Mouse (Mus musculus) granulocyte monocyte progenitor cell, adult 5-6 weeks (primary cell): ENCODE measurements at regions not wholly inside any gene's neighbourhood (a gene's known extent, or its start where the extent isn't known, plus 50 kb on each side); places are given as distances from the start of the nearest gene placed in this dataset.
"Not testable (repeated sequence)": the region's sequence is repeated elsewhere in the genome, so short reads cannot be mapped to it uniquely, and the experiment has no call there.

Experiments used
- ATAC-seq: replicated peaks from 2 replicates; pipeline ENCODE4 v1.8.0; 2016; ENCODE audit warnings: mild to moderate bottlenecking, moderate TSS enrichment, inconsistent platforms; ENCODE audit not compliant: poor library complexity, severe bottlenecking

DNA sequence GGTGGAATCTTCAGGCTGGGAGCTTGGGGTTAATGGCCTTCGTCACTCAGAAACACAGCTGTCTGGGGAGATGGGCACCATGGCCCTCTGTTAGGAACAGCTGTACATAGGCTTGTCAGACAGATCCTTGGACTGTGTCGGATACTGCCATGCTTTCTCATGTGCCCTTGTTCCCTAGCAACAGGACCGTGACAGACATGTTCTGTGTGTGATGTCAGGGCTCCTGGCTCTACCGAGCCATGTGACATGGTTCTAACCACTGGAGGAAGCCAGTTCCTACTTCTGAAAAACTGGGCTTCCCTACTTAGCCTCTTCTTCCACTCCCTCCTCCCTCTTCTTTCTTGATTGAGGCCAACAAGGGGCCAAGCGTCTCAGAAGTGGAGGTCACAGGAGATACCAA is 232.7 kb downstream of the Prex1 start:
- ATAC-seq = peak; percentile 85

DNA sequence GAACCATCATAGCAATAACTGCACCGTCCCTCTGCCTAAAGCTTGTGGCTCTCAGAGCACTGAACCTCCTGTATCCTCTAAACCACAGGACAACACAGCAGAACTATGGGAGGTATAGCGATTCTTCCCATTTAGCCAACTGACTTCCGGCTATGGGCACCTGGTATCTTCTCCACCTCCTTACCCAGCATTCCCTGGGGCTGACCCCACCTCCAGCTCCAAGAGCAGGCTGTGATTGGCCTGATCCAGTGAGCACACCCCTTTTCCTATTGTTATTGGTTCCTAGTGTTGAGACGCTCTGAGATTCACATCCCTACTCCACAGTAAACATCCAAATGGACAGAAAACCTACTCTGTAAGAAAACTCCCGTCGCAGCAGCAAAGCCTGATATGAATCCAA is 236.7 kb downstream of the Prex1 start:
- ATAC-seq = no peak

DNA sequence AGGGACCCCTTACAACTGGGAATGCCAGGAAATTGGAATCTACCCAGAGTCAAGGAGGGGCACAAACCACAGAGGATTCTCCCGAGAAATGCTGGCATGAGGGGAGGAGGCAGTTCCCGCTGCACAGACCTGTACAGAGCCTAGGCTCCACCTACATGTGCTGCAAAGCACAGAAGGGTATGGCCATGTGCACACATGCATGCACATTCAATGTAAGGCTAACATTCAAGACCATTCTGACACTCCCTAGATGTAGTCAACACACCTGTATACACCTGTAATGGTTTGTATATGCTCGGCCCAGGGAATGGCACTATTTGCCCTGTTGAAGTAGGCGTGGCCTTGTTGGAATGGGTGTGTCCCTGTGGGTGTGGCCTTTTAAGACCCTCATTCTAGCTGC is 238.0 kb downstream of the Prex1 start:
- ATAC-seq = no peak

DNA sequence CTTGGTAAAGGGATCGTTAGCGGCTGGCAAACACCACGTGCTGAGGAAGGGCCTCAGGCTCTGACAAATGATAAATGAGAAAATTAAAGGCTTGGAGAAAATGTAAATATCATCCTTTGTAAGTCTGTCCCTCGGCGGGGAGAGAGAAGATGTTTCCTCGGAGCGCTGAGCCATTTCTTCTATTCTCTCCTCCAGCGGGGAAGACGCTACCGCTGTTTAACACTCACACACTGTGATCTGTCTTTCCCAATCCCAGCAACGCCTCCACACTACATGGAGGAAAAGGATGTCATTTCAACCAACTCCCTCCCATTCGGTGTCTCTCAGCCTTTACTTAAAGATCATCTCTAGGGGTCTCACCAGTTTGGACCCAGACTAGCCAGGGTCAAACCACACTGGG is 239.0 kb downstream of the Prex1 start:
- no peak for ATAC-seq

DNA sequence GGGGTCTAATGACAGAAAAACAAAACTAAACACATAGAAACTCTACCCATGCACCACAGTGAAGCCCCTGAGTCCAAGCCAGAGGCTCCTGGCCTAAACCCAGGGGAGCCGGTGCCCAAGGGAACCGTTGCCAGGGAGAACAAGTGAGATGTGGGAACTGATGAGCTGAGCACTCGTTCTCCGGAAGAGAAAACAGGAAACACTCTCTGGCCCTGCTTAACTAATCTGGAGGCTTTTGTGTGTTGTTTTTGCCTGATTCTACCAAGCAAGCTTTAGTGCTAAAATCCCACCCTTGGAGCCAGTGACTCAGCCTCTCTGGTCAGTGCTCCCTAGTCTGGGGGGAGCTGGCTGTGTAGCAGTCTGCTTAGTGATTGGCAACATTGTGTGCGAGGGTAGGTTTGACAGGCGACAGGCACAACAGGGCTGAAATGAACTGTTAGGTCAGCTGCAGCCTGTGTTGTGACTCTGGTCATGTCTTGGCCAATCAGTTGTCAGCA is 242.3 kb downstream of the Prex1 start:
- ATAC-seq = peak; percentile 54

DNA sequence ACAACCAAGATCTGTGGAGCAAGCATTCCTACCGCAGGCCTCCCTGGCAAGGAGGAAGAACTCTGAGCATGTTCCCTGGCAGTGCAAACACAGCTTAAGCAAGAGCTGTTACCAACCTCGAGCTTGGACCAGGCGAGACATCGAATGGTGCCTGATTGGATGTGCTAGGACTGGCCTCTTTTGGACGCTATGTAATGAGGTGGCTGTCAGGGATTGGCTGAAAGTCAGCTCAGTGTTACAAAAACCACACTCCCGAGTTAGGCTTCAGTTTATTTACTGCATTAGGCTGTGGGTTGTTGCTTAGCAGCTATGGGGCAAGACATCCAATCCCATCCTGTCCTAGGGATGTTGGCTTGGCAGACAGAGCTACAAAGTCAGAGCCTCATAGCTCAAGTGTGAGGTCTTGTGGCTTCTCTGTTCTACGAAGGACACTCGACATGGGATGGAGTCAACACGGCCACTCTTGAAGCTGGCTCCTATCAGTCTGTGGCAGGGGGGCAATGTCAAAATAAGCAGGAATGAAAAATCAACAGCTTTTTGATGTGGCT is 244.5 kb downstream of the Prex1 start:
- ATAC-seq = 0 out of 2 replicates have a peak, but pooled peaks have one; percentile 15

DNA sequence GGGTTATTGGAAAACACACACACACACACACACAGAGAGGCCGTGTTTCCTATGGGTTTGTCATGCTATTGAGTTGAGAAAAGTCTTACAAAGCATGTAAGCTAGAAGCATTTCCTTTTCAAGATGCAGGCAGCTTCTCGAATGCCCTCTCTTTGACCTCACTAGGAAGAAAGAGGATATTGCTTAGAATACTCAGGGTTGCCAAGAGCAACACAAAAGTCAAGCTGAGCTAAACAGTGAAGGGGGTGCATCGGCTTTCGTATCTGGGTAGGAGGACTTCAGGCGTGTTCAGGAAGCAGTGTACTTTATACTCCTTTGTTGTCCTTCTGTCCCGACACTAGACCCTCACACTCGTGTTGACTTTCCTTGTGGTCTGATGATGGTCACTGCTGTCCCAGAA is 246.5 kb downstream of the Prex1 start:
- no peak for ATAC-seq

DNA sequence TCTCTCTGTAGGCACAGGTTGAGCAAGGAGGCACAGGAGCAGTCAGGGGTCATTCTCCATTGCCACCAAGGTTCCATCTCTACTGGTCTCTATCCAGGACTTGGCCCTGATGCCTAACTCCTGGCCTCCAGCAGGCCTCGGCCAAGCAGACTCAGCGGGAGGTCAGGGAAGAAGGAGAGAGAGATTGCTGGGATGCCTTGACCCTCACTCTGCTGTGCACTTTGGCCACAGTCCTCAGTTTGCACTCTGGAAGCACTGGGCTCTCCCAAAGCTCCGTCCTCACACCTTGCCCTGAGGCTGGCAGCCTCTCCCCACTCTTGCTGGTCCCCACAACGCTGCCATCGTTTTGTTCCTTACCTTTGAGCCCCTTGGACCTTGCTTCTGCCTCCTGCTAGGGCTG is 248.1 kb downstream of the Prex1 start:
- no peak for ATAC-seq

DNA sequence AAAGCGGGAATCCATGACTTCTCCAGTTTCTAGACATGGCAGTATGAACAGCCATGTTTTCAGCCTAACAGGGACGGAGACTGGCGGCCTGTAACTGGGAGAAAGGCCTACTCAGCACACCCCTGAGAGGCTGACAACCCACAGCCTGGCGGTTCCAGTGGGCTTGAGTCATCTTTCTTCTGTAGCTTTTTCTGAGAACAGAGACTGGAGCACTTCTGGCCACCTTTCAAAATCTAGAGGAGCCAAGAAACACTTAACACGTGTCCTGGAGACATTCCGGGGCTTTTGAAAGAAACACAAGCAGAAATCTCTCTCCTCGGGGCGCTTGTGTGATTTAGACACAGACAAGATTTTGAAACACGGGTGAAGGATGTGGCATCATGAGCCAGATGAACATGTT is 250.1 kb downstream of the Prex1 start:
- no peak for ATAC-seq

DNA sequence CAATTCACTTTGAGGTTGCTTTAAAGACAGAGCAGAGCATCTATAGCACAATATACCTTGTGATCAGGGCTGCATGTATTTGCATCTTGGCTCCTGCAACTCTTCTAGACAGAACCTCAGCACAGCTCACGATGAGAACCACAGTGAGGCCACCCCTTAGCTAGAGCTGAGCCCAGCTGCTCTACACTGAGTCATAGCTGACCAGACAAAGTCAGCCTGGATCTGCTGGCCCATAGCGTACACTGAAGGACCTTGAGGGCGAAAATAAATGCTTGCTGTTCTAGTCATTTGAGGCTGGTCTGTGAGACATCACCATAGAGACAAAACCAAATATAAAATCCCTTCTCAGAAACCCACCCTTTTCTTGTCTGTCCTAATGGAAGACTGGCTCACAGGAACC is 251.7 kb downstream of the Prex1 start:
- ATAC-seq = no peak

DNA sequence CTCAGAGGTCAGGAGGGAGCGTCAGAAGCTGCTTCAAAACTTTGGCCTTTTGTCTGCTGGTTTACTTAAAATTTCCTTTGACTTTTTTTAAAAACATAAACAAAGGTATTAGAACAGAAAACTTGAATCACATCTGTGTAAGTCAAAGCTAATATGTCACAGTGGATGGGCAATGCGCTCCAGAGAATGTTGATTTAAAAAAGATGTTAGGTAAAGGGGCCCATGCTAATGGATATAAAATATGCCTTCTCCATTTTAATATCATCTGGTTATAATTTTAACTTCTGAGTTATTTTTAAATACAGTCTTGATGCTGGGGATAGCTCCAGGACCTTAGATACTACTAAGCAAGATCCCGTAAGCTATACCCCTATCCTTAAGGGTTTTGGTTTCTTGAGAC is 252.5 kb downstream of the Prex1 start:
- ATAC-seq = no peak

DNA sequence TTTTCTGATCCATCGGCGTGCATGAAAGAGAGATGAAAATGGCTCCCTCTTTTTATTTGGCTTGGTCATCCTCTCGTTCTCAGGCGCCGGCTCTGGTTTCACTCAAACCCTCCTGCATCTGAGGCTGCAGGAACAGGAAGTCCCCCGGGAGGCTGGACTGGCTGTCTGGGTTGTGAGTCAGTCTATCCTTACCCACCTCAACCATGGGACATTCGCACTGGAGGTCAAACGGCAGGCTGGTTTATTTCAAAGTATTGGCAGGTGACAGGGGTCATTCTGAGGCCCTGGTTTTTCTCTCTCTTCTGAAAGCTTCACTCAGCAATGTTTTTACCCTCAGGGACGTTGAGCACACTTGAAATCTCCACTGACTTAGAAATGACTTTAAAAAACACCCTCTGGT is 253.7 kb downstream of the Prex1 start:
- peak; percentile 73 for ATAC-seq

DNA sequence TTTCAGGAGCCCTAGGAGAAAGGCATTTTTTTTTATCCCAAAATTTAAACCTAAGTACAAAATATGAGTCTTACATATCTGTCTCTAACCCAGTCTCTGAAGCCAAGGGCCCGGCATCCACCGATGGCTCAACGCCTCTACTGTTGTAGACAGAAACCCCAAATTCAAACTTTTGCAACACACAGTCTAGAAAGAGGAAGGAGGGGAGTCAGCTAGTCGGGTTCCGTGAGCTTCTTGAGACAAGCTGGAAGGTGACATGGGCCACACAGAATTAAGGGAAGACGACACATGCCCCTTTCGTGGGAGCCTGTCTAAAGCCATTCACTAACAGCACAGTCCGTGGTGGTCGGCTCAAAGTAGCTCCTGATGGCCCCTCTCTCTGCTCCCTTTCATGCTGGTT is 254.7 kb downstream of the Prex1 start:
- ATAC-seq = peak; percentile 85

DNA sequence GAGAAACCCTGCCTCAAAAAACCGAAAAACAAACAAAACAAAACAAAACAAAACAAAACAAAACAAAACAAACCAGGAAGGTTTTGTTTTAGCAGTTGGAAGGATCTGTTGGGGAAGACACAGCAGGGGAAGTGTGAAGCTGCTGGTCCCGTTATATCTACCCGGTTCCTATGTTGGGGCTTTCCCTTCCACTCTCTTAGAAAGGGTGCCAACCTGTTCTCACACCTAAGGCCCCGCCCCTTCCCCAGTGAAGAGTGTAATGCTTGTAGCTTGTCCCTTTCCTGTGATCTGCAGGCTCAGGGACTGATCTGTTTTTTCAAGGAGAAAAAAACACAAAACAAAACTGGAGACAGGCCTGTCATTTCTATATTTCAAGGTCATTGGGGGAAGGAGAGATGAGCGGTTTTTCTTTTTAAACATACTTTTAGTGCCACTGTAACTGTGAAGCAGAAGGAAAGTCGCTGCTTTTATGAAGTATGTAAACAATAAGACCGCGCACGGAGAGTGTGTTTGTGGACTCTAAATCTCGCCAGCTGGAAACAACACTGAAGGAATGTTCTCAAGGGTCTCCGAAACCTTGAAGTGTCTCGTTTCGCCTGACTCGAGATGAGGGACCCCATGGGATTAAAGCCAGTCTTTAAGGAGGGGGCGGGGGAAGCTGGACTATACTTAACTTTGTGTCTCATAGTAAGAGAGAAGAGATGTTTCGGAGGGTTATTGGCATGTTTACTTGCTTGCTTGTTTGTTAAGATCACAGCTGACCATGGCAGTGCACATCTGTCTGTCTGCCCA is 256.1 kb downstream of the Prex1 start:
- no peak for ATAC-seq

DNA sequence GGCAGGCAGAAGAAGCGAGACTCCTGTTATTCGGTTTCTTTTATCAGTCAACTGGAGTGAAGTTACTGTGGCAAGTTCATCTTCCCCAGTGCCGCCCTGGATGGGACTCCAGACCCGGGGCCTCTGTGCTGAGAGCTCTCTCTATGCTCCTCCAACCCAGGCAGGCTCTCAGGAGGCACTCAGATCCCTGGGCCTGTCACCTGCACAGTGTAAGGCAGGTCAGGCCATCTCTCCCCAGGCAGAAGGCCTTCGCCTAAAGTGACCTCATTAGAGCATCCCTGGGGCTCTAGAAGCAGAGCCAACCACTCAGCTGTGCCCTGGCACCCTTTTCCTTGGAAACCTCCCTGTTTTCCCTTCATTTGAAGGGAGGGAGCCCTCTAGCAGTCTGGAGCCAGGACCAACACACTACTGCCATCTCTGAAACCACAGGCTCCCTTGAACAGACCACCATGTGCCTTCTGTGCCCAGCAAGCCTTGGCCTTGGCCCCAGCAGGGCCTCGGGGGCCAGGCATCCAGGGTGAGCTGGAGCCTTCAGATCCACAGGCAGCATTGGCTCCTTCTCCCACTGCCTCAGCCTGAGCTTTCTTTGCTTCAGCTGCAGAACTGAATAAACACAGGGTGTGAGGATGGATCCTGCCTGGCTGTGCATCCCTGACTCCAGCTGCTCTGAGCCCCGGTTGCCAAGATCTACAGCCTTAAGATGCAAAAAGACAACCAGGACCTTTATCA is 259.3 kb downstream of the Prex1 start:
- not testable (repeated sequence) for ATAC-seq

DNA sequence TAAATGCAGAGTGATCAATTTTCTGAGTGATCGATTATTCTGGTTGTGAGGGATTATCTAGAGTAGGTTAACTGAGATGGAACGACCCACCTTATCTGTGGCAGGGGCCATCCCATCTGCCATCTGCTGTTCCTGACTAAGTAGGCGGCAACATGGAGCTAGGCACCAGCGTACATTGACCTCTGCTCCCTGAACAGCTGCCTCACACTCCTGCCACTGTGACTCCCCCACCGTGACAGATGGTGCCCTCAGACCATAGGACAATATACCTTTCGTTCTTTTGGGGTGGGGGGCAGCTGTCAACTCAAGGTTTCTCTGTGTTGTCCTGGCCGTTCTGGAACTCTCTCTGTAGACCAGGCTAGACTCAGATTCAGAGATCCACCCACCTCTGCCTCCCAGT is 262.7 kb downstream of the Prex1 start:
- no peak for ATAC-seq

DNA sequence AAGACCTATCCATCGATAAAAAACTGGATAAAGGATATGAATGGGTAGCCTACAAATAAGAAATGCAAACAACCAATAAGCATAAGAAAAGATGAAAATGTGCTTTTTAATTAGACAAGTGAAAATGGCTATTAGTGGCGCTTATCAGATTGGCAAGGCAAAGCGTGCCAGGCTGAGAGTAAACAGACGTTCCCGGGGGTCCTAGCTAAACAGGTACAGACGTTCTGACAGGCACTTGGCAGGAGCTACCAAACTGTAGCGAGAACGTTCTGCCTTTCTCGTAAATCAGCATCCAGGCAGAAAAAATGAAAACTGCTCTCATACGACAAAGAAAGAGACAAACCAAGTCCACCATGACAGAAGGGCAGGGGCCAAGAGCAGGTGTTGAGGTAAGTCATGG is 263.3 kb downstream of the Prex1 start:
- no peak for ATAC-seq

DNA sequence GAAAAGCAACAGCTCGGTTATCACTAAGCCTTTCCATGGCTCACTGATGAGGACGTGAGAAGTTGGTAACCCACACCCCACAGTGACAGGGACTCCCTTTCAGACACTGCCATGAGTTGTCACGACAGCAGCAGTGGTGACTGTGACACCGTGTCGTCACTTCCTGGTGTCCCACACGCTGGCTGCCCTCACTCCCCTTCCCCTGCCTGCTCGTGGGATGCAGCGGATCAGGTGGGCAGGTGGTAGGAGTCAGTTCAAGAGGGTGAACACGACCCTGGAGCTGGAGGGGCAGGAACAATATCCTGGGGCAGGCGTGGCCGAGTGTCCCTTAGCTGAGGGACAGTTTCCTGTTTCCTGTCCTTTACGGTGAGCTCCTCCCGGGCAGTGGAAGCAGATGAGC is 264.9 kb downstream of the Prex1 start:
- ATAC-seq = peak; percentile 37

DNA sequence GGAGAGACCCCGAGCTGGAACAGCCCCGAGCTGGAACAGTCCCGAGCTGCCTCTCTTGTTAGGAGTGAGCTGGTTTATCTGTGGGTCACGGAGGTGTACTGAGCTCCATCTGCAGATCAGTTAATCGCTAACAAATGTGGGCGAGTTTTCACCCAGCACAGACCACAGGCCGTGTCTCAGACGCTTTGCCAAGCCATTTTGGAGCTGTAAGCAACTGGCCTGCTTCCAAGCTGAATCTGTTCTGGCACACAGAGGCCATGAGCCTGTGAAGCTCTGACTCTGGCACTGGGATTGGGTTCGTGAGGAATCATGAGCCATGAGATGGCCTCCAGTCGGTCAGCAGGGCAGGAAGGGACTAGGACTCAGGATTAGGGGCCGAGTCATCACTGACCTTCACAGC is 265.5 kb downstream of the Prex1 start:
- no peak for ATAC-seq

DNA sequence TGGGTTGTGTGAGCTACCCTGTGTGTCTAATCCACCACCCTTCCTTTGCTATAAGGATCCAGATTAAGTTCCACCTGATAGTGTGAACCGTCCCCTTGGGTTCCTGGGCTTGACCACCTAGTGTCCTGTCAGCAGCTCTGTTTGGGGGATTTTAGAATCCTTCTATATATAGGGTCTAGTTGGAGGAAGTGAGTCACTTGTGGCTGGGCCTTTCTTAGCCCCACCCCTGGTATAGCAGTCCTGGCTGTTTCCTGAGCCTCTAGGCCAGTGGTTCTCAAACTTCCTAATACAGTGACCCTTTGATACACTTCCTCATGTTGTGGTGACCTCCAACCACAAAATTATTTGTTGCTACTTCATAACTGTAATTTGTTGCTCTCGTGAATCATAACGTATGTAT is 267.1 kb downstream of the Prex1 start:
- peak; percentile 89 for ATAC-seq

DNA sequence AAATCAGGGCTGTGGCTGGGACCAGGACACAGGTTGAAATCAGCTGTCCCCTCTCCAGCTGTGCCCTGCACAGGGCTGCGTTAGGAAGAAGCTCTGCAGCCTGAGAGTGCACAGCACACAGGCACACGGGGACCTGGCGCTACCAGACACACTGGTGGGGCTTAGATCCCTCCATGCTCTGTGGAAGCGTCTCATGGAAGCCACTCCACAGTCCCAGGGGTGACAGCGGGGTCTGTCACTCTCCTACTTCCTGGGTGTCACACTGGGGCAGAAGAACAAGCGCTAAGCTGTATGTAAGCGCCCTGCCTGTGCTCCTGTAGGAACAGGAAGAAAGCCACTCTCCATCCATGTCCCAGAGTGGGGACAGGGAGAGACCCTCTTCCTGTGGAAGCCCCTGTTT is 267.8 kb downstream of the Prex1 start:
- peak; percentile 13 for ATAC-seq

DNA sequence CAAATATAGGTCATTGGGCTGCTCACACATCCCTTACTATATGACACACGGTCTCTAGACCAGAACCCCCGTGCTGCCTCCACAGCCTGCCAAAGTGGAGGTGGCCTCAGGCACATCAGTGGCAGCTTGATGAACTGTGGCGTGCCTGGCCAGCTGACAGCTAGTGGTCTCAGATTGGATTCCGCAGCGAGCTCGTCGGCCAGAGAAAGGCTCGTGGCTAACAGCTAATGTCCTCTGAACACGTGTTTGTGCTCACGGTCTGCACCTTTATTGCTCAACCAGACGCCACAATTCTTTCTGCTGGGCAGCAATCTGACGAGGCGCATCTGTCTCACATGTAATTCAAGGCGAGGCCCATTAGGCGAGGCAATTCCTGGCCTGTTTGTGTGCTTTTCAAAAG is 270.6 kb downstream of the Prex1 start:
- ATAC-seq = no peak
